Mouse (Mus musculus) CH12.LX (cell line): ENCODE measurements around the gene Fam20c. TPM values are rescaled to one million over a fixed set of nuclear protein-coding genes. Genes with fewer than 3 reads are reported as not detected.

Source experiments
- DNase-seq: peaks from one replicate; pipeline ENCODE4 v3.0.0-alpha.2; 2013; ENCODE audit errors: extremely low read depth
- H3K27ac ChIP-seq: 2 replicates; pipeline ENCODE4 v1.5.1; 2012; ENCODE audit warnings: low read depth, mild to moderate bottlenecking, control low read depth, moderate library complexity; ENCODE audit not compliant: insufficient read depth
- H3K27me3 ChIP-seq: replicated peaks from 2 replicates; pipeline ENCODE3; 2012; ENCODE audit warnings: inconsistent platforms
- H3K36me3 ChIP-seq, 2 experiments: replicated peaks in 1 of 2; 2 replicates each; pipeline versions ENCODE3 to v1.6.1; 2012; ENCODE audit warnings: inconsistent platforms in 1 of 2, low read length in 1 of 2, mild to moderate bottlenecking in 1 of 2, mixed read lengths in 1 of 2, moderate library complexity in 1 of 2; ENCODE audit not compliant: control insufficient read depth in 1 of 2, insufficient read depth in 1 of 2
- H3K4me1 ChIP-seq, 2 experiments: 2 replicates each; pipeline ENCODE4 v1.6.1; 2012; ENCODE audit warnings: inconsistent platforms in 1 of 2, moderate library complexity in 1 of 2; ENCODE audit not compliant: insufficient read depth in 2 of 2, control insufficient read depth in 1 of 2
- H3K4me2 ChIP-seq: 2 replicates; pipeline ENCODE4 v1.6.1; 2012; ENCODE audit warnings: low read depth, mild to moderate bottlenecking, control low read depth; ENCODE audit not compliant: poor library complexity, insufficient read depth, severe bottlenecking
- H3K4me3 ChIP-seq, 3 experiments: fragments of 150-350 bp in 1 of 3; sonication (generic) in 1 of 3; replicated peaks in 1 of 3; 2 replicates each; pipeline versions ENCODE3 to v1.5.1; 2011 to 2012; ENCODE audit warnings: low read depth in 2 of 3, low read length in 2 of 3, mild to moderate bottlenecking in 2 of 3, moderate library complexity in 2 of 3, control low read depth in 1 of 3, improper control_type of control experiment in 1 of 3, inconsistent platforms in 1 of 3, mixed read lengths in 1 of 3; ENCODE audit not compliant: poor library complexity in 1 of 3
- H3K79me2 ChIP-seq: replicated peaks from 2 replicates; pipeline ENCODE4 v1.6.1; 2012; ENCODE audit warnings: mild to moderate bottlenecking, moderate library complexity; ENCODE audit not compliant: control insufficient read depth, poor library complexity, insufficient read depth, severe bottlenecking; ENCODE audit errors: extremely low read depth
- H3K9ac ChIP-seq: 2 replicates; pipeline ENCODE4 v1.6.1; 2012; ENCODE audit warnings: low read depth, mild to moderate bottlenecking, control low read depth, moderate library complexity; ENCODE audit not compliant: insufficient read depth
- H3K9me3 ChIP-seq: replicated peaks from 2 replicates; pipeline ENCODE3; 2012; ENCODE audit warnings: low read length, inconsistent platforms, mixed read lengths
- BHLHE40 ChIP-seq: IDR thresholded peaks from 2 replicates; pipeline ENCODE4 v1.6.1; 2011; ENCODE audit warnings: mild to moderate bottlenecking, low read depth, low read length, improper control_type of control experiment
- CHD1 ChIP-seq: IDR thresholded peaks from 2 replicates; pipeline ENCODE4 v1.6.1; 2012; ENCODE audit warnings: low read depth, low read length, improper control_type of control experiment, inconsistent platforms
- CHD2 ChIP-seq: IDR thresholded peaks from 2 replicates; pipeline ENCODE4 v1.6.1; 2011; ENCODE audit warnings: low read length, improper control_type of control experiment
- CTCF ChIP-seq, 2 experiments: IDR thresholded peaks in 1 of 2; conservative IDR thresholded peaks in 1 of 2; 2 replicates each; pipeline ENCODE4 v1.5.1; 2011 to 2012; ENCODE audit warnings: low read depth in 2 of 2, low read length in 2 of 2, improper control_type of control experiment in 1 of 2, inconsistent platforms in 1 of 2, mild to moderate bottlenecking in 1 of 2, moderate library complexity in 1 of 2
- ELF1 ChIP-seq: IDR thresholded peaks from 2 replicates; pipeline ENCODE4 v1.6.1; 2014; ENCODE audit warnings: low read depth, mild to moderate bottlenecking, inconsistent platforms, low read length, improper control_type of control experiment
- EP300 ChIP-seq: IDR thresholded peaks from 2 replicates; pipeline ENCODE4 v1.6.1; 2011; ENCODE audit warnings: low read length, improper control_type of control experiment
- ETS1 ChIP-seq: conservative IDR thresholded peaks from 2 replicates; pipeline ENCODE4 v1.6.1; 2012; ENCODE audit warnings: low read depth, mild to moderate bottlenecking, inconsistent platforms, low read length, improper control_type of control experiment, moderate library complexity
- HCFC1 ChIP-seq: IDR thresholded peaks from 2 replicates; pipeline ENCODE4 v1.6.1; 2012; ENCODE audit warnings: low read depth, mild to moderate bottlenecking, inconsistent platforms, low read length, improper control_type of control experiment
- JUN ChIP-seq: IDR thresholded peaks from 2 replicates; pipeline ENCODE4 v1.6.1; 2011; ENCODE audit warnings: low read depth, mild to moderate bottlenecking, low read length, improper control_type of control experiment, moderate library complexity; ENCODE audit not compliant: insufficient read depth
- JUND ChIP-seq: conservative IDR thresholded peaks from 2 replicates; pipeline ENCODE4 v1.6.1; 2011; ENCODE audit warnings: low read depth, low read length, improper control_type of control experiment
- MAFK ChIP-seq: IDR thresholded peaks from 2 replicates; pipeline ENCODE4 v1.6.1; 2011; ENCODE audit warnings: low read length, improper control_type of control experiment; ENCODE audit not compliant: insufficient replicate concordance
- MAX ChIP-seq: IDR thresholded peaks from 2 replicates; pipeline ENCODE4 v1.6.1; 2011; ENCODE audit warnings: low read length, improper control_type of control experiment
- MAZ ChIP-seq: IDR thresholded peaks from 2 replicates; pipeline ENCODE4 v1.6.1; 2012; ENCODE audit warnings: low read depth, mild to moderate bottlenecking, inconsistent platforms, low read length, improper control_type of control experiment, moderate library complexity
- MYC ChIP-seq: IDR thresholded peaks from 2 replicates; pipeline ENCODE4 v1.6.1; 2011; ENCODE audit warnings: low read depth, mild to moderate bottlenecking, improper control_type of control experiment, low read length
- NRF1 ChIP-seq: IDR thresholded peaks from 2 replicates; pipeline ENCODE4 v1.6.1; 2014; ENCODE audit warnings: low read depth, mild to moderate bottlenecking, inconsistent platforms, low read length, improper control_type of control experiment, moderate library complexity
- POLR2A ChIP-seq: IDR thresholded peaks from 2 replicates; pipeline ENCODE4 v1.6.1; 2011; ENCODE audit warnings: low read depth, mild to moderate bottlenecking, improper control_type of control experiment, low read length
- POLR2AphosphoS2 ChIP-seq: IDR thresholded peaks from 2 replicates; pipeline ENCODE4 v1.6.1; 2011; ENCODE audit warnings: low read depth, low read length, improper control_type of control experiment
- RCOR1 ChIP-seq: conservative IDR thresholded peaks from 2 replicates; pipeline ENCODE4 v1.6.1; 2012; ENCODE audit warnings: low read depth, mild to moderate bottlenecking, inconsistent platforms, low read length, improper control_type of control experiment
- SMC3 ChIP-seq: IDR thresholded peaks from 2 replicates; pipeline ENCODE4 v1.6.1; 2011; ENCODE audit warnings: low read depth, low read length, improper control_type of control experiment
- TBP ChIP-seq: conservative IDR thresholded peaks from 2 replicates; pipeline ENCODE4 v1.6.1; 2011; ENCODE audit warnings: low read depth, low read length, improper control_type of control experiment
- UBTF ChIP-seq: IDR thresholded peaks from 2 replicates; pipeline ENCODE4 v1.6.1; 2012; ENCODE audit warnings: low read depth, mild to moderate bottlenecking, inconsistent platforms, low read length, improper control_type of control experiment, moderate library complexity
- USF1 ChIP-seq: IDR thresholded peaks from 2 replicates; pipeline ENCODE4 v1.6.1; 2014; ENCODE audit warnings: low read depth, mild to moderate bottlenecking, inconsistent platforms, low read length, improper control_type of control experiment
- ZC3H11A ChIP-seq: IDR thresholded peaks from 2 replicates; pipeline ENCODE4 v1.6.1; 2012; ENCODE audit warnings: low read depth, mild to moderate bottlenecking, inconsistent platforms, low read length, improper control_type of control experiment
- dilution Hi-C: fragments of 300-500 bp; cut with MboI; formaldehyde crosslinking; loops from 2 replicates; pipeline ENCODE4 v1.14.3; 2020; ENCODE audit warnings: low sequenced_read_pairs; ENCODE audit not compliant: extremely low pct_unique_long_range_greater_than_20kb, extremely low pct_ligation_motif_present
- in situ Hi-C: fragments of 300-500 bp; cut with MboI; formaldehyde crosslinking; loops from 3 replicates; pipeline ENCODE4 v1.14.3; 2019; ENCODE audit warnings: low sequenced_read_pairs, low pct_ligation_motif_present, low pct_unique_long_range_greater_than_20kb, mixed read lengths
- polyA plus RNA-seq: library from polyadenylated mRNA; unstranded; fragments of >175 nt; gene quantifications from 2 replicates; pipeline ENCODE4 v1.2.1, GENCODE M21; 2012; ENCODE audit warnings: low read depth; ENCODE audit not compliant: insufficient read length
- total RNA-seq, 2 experiments: library from RNA; depleted of rRNA; stranded (reverse); fragments of 300-350 nt in 1 of 2; fragments of >200 nt in 1 of 2; gene quantifications; 2 replicates each; pipeline ENCODE4 v1.2.3; 2012 to 2014

Fam20c gene
- total and polyA plus RNA-seq, 3 experiments = 0.13 to 0.84 (median 0.15) TPM

DNA sequence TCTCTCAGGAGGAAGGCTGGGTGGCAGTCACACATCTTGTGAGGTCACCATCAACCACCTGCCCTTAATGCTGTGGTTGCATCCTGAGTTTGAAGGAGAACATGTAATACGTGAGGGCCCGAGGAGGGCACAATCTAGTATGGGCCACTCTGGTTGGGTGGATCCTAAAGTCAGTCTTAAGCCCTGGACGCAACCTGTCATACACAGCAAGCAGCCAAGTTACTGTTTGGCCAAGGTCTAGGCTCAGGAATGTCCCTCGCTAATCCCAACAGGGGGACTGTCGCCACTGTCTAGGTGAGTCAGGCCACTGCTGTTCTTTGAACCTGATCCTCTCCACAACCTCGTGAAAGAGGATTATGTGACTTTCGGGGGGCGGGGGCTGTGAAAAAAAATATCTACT lies 10.3 kb downstream of the Fam20c start:
- H3K27me3 ChIP-seq = peaks cover 9% of the 10 kb centered on the region
- H3K4me3 ChIP-seq = no peak overlapping the region
- dilution Hi-C loops (no loop called here), in situ Hi-C loops (loop anchor here (5.0 kb wide), 1 partner anchor 38 kb away; no protein-coding TSS in a partner anchor)
- H3K9me3 ChIP-seq = no peaks in the 10 kb centered on the region
- H3K4me2 ChIP-seq = no peak overlapping the region
- TF ChIP-seq MAFK = no peak
- TF ChIP-seq CTCF (conservative IDR thresholded peaks at IDR 0.05 in 1 of 2, IDR thresholded peaks at IDR 0.05 in 1 of 2; ENCODE audit: low read depth in 2 of 2, low read length in 2 of 2) = no peak
- H3K9ac ChIP-seq = no peak overlapping the region
- no peak overlapping the region for H3K27ac ChIP-seq
- no peaks in the 10 kb centered on the region for H3K4me1 ChIP-seq
- H3K79me2 ChIP-seq = no peaks in the 10 kb centered on the region
- H3K36me3 ChIP-seq = no peaks in the 10 kb centered on the region
- no peak for DNase-seq

DNA sequence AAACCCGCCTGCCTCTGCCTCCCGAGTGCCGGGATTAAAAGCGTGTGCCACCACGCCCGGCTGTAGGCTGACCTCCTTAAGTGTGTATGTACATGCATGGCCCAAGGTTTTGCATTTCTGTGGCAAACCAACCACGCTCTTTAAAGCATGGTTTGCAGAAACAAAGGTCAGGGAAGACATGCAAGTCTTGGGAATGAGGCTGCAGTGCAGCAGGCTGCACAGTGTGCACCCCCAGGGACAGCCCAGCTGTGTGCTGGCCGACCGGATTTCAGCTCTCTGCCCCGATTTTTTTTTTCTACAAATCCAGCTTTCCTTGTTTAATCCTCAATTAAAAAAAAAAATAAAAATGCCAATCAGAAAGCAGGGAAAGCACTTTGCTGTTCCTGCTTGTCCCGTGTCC lies 13.3 kb downstream of the Fam20c start:
- no peak overlapping the region for H3K9ac ChIP-seq
- H3K4me3 ChIP-seq = no peak overlapping the region
- no peak overlapping the region for H3K27ac ChIP-seq
- dilution Hi-C loops = no loop called here
- no peak for TF ChIP-seq CHD2
- TF ChIP-seq BHLHE40 = no peak
- no peak for TF ChIP-seq HCFC1
- TF ChIP-seq CHD1 = no peak
- TF ChIP-seq SMC3 = no peak
- no peak for TF ChIP-seq JUND
- no peak for TF ChIP-seq MAZ
- TF ChIP-seq TBP = no peak
- TF ChIP-seq USF1 = no peak
- TF ChIP-seq RCOR1 = no peak
- TF ChIP-seq NRF1 = no peak
- no peak for TF ChIP-seq POLR2A
- no peak for TF ChIP-seq ZC3H11A
- TF ChIP-seq, all 38 proteins: peak for 0
- Histone ChIP-seq H3K36me3 (no peaks in the 10 kb centered on the region), H3K79me2 (no peaks in the 10 kb centered on the region), H3K9me3 (no peaks in the 10 kb centered on the region), H3K4me2 (no peak overlapping the region), H3K4me1 (no peaks in the 10 kb centered on the region), H3K27me3 (peaks cover 6% of the 10 kb centered on the region)
- in situ Hi-C loops = no loop called here
- no peak for DNase-seq

DNA sequence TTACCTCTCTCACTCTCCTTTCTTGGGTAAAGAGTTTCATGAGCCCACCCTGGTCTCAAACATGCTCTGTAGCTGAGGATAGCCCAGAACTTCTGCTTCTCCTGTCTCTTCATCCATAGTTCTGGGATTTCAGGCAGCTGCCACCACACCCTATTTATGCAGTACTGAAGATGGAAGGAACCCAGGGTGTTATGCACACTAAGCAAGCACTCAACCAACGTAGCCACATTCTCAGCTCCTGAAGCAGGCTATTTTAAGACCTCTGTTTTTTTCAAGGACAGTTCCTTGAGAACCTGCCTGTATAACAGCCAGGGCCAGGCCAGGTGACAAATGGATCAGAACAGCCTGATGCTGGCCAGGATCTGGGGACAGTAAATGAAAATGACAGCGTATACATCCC lies 14.4 kb downstream of the Fam20c start:
- Histone ChIP-seq H3K27ac (no peak overlapping the region), H3K9me3 (no peaks in the 10 kb centered on the region), H3K4me1 (no peaks in the 10 kb centered on the region), H3K36me3 (no peaks in the 10 kb centered on the region), H3K4me2 (no peak overlapping the region), H3K79me2 (no peaks in the 10 kb centered on the region)
- in situ Hi-C loops (no loop called here), dilution Hi-C loops (no loop called here)
- TF ChIP-seq MYC (no peak), EP300 (no peak), ETS1 (no peak), JUN (no peak), SMC3 (no peak), CHD1 (no peak), MAX (no peak), UBTF (no peak), ELF1 (no peak), BHLHE40 (no peak), MAZ (no peak), POLR2AphosphoS2 (no peak)
- TF ChIP-seq, all 38 proteins: peak for 0
- DNase-seq = no peak
- Histone ChIP-seq H3K27me3 (peaks cover 4% of the 10 kb centered on the region), H3K4me3 (no peak overlapping the region), H3K9ac (no peak overlapping the region)
